Mouse (Mus musculus) C2C12 (cell line): ENCODE measurements around the gene Palld. TPM values are rescaled to one million over a fixed set of nuclear protein-coding genes. Genes with fewer than 3 reads are reported as not detected.
A peak's percentile ranks its signal among the peaks of the same experiment; 100 is the strongest.

Experiments used
- H3K27me3 ChIP-seq: one replicate; pipeline ENCODE4 v1.6.1; 2011; ENCODE audit not compliant: control insufficient read depth, insufficient read depth, insufficient read length
- H3K36me3 ChIP-seq: one replicate; pipeline ENCODE4 v1.6.1; 2011; ENCODE audit not compliant: control insufficient read depth, insufficient read depth
- H3K4me3 ChIP-seq: one replicate; pipeline ENCODE4 v1.5.1; 2011; ENCODE audit warnings: mild to moderate bottlenecking, control low read depth; ENCODE audit not compliant: poor library complexity, insufficient read depth, severe bottlenecking
- H3K79me2 ChIP-seq: one replicate; pipeline ENCODE4 v1.6.1; 2011; ENCODE audit not compliant: control insufficient read depth, insufficient read depth
- H3K79me3 ChIP-seq: one replicate; pipeline ENCODE4 v1.6.1; 2011; ENCODE audit warnings: low read depth, control low read depth
- H3ac ChIP-seq: one replicate; pipeline ENCODE3; 2011; ENCODE audit warnings: low read depth; ENCODE audit not compliant: control insufficient read depth, insufficient read length
- CEBPB ChIP-seq: IDR thresholded peaks from one replicate; pipeline ENCODE4 v1.6.1; 2011; ENCODE audit warnings: low read depth, mild to moderate bottlenecking, control low read depth, moderate library complexity
- CTCF ChIP-seq: IDR thresholded peaks from one replicate; pipeline ENCODE4 v1.5.1; 2011; ENCODE audit not compliant: control insufficient read depth, insufficient read depth, insufficient read length
- FOSL1 ChIP-seq: IDR thresholded peaks from one replicate; pipeline ENCODE4 v1.8.0; 2011; ENCODE audit warnings: mild to moderate bottlenecking, low read length; ENCODE audit not compliant: poor library complexity, insufficient read depth, severe bottlenecking
- MAX ChIP-seq: IDR thresholded peaks from one replicate; pipeline ENCODE4 v1.6.1; 2011; ENCODE audit warnings: mild to moderate bottlenecking, control low read depth
- MYOD1 ChIP-seq: IDR thresholded peaks from one replicate; pipeline ENCODE4 v1.6.1; 2011; ENCODE audit warnings: low read depth; ENCODE audit not compliant: control insufficient read depth, insufficient read length
- MYOG ChIP-seq: IDR thresholded peaks from one replicate; pipeline ENCODE4 v1.6.1; 2011; ENCODE audit not compliant: control insufficient read depth, insufficient read length; ENCODE audit errors: extremely low read depth
- USF1 ChIP-seq: IDR thresholded peaks from one replicate; pipeline ENCODE4 v1.6.1; 2011; ENCODE audit warnings: low read depth, mild to moderate bottlenecking, control low read depth, moderate library complexity
- polyA plus RNA-seq: library from polyadenylated mRNA; unstranded; fragments of >200 nt; fragmentation: generic; extraction: Trizol; gene quantifications from one replicate; pipeline ENCODE4 v1.2.1, GENCODE M21; 2012; ENCODE audit warnings: missing spikeins

Gene Palld
- polyA plus RNA-seq, 1 experiment = 79.5 TPM

GRCm38 (mm10) chr8:61877607-61878006, 24.9 kb downstream of the Palld start:
- Histone ChIP-seq H3K79me2 (no peaks in the 10 kb centered on the region), H3K27me3 (no peaks in the 10 kb centered on the region)
- no peak for TF ChIP-seq FOSL1
- no peak for TF ChIP-seq MYOG
- TF ChIP-seq MYOD1 = no peak

DNA sequence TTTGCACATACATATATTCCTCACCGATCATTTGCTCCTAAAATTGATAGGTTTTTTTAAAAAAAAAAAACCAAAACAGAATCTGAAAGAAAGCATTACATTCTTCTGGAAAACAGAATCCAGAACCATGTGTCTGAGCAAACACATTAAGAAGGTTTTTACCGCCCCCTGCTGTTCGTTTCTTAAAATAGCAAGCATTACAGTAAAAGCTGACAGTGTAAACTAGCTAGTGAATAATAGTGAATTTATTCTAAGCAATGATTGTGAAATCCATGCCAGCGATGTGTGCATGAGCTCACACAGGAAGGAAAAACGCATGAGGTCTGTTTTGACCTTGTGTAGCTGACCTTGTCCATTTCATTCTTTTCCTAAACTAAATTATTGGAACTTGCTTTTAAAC, 27.2 kb downstream of the Palld start:
- no peaks in the 10 kb centered on the region for H3K79me2 ChIP-seq
- no peak overlapping the region for H3ac ChIP-seq
- H3K4me3 ChIP-seq = no peak overlapping the region
- TF ChIP-seq FOSL1 (no peak), CTCF (no peak), CEBPB (peak; percentile 68), MYOG (no peak)
- H3K27me3 ChIP-seq = no peaks in the 10 kb centered on the region
- no peaks in the 10 kb centered on the region for H3K36me3 ChIP-seq
- no peaks in the 10 kb centered on the region for H3K79me3 ChIP-seq

More at GRCm38 (mm10) chr8:61877607-61878006, 24.9 kb downstream of the Palld start:
- no peaks in the 10 kb centered on the region for H3K36me3 ChIP-seq
- H3K79me3 ChIP-seq = no peaks in the 10 kb centered on the region
- no peak overlapping the region for H3K4me3 ChIP-seq
- H3ac ChIP-seq = no peak overlapping the region

GRCm38 (mm10) chr8:61873994-61874393, 28.5 kb downstream of the Palld start:
- H3ac ChIP-seq = no peak overlapping the region
- H3K79me3 ChIP-seq = no peaks in the 10 kb centered on the region
- TF ChIP-seq CEBPB (no peak), CTCF (no peak), USF1 (no peak), MYOG (no peak), FOSL1 (no peak), MAX (no peak)
- no peaks in the 10 kb centered on the region for H3K36me3 ChIP-seq
- H3K27me3 ChIP-seq = no peaks in the 10 kb centered on the region
- H3K79me2 ChIP-seq = no peaks in the 10 kb centered on the region
- no peak overlapping the region for H3K4me3 ChIP-seq

- Histone ChIP-seq H3K79me2 (no peaks in the 10 kb centered on the region), H3K79me3 (no peaks in the 10 kb centered on the region), H3K36me3 (no peaks in the 10 kb centered on the region), H3K4me3 (no peak overlapping the region), H3K27me3 (no peaks in the 10 kb centered on the region), H3ac (no peak overlapping the region)
- TF ChIP-seq USF1 (no peak), MAX (no peak), MYOG (no peak), MYOD1 (no peak), FOSL1 (no peak), CEBPB (no peak), CTCF (no peak)
Measured at GRCm38 (mm10) chr8:61868481-61868880, 34.0 kb downstream of the Palld start.

- H3K27me3 ChIP-seq = no peaks in the 10 kb centered on the region
- TF ChIP-seq CTCF (no peak), FOSL1 (no peak), USF1 (no peak), CEBPB (no peak), MYOD1 (no peak), MAX (no peak), MYOG (no peak)
Measured at GRCm38 (mm10) chr8:61866920-61867319, 35.6 kb downstream of the Palld start.

GRCm38 (mm10) chr8:61865365-61865764, 37.1 kb downstream of the Palld start:
- Histone ChIP-seq H3K79me3 (no peaks in the 10 kb centered on the region), H3K79me2 (no peaks in the 10 kb centered on the region), H3K4me3 (no peak overlapping the region), H3ac (no peak overlapping the region), H3K27me3 (no peaks in the 10 kb centered on the region), H3K36me3 (no peaks in the 10 kb centered on the region)
- TF ChIP-seq CEBPB (no peak), USF1 (no peak), MAX (no peak), CTCF (no peak), MYOD1 (no peak), FOSL1 (no peak), MYOG (no peak)

More at GRCm38 (mm10) chr8:61866920-61867319, 35.6 kb downstream of the Palld start:
- Histone ChIP-seq H3K4me3 (no peak overlapping the region), H3ac (no peak overlapping the region), H3K79me3 (no peaks in the 10 kb centered on the region), H3K36me3 (no peaks in the 10 kb centered on the region), H3K79me2 (no peaks in the 10 kb centered on the region)
